20 mouse cellular contexts compared by ENCODE assay signal in genomic region chr2:50425151-50425550, GRCm38 (mm10).
"Had no signal": no experiment of that assay in that cellular context is flagged by ENCODE, and none has a peak within 500 bp of the region (broad histone marks: within the 10 kb centered on the region; RNA-seq: fewer than 3 reads in every experiment).

No protein-coding gene starts in this region.

- H3K27ac ChIP-seq: kidney, postnatal 0 days; layer of hippocampus, adult 2 months; left cerebral cortex, adult 2 months; limb, embryonic 12.5 days; liver, embryonic 14.5 days; lung, embryonic 15.5 days; midbrain, embryonic 10.5 days; midbrain, embryonic 13.5 days had no signal

- H3K4me3 ChIP-seq: layer of hippocampus, adult 2 months; left cerebral cortex, adult 2 months; limb, embryonic 12.5 days; lung, embryonic 15.5 days; megakaryocyte, embryonic 14.5 days; midbrain, embryonic 10.5 days; midbrain, embryonic 13.5 days had no signal

- H3K4me1 ChIP-seq: lung, embryonic 15.5 days; megakaryocyte, embryonic 14.5 days; midbrain, embryonic 10.5 days; midbrain, embryonic 13.5 days had no signal

- H3K4me2 ChIP-seq: limb, embryonic 12.5 days; liver, embryonic 11.5 days; lung, embryonic 15.5 days; midbrain, embryonic 13.5 days had no signal

- H3K9ac ChIP-seq: limb, embryonic 12.5 days; liver, embryonic 14.5 days; liver, postnatal 0 days; lung, embryonic 15.5 days; midbrain, embryonic 13.5 days had no signal

- DNase-seq: kidney, adult 2 months; kidney, postnatal 25 days; layer of hippocampus, postnatal 36 days; liver, postnatal 0 days; lung, postnatal 10 days; lung, postnatal 36 days; thymus, adult 2 months; thymus, postnatal 14 days had no signal

- H3K9me3 ChIP-seq: limb, embryonic 12.5 days; lung, embryonic 15.5 days; megakaryocyte, embryonic 14.5 days; midbrain, embryonic 10.5 days; midbrain, embryonic 13.5 days had no signal

- ATAC-seq: intestine, postnatal 0 days; liver, postnatal 0 days; midbrain, embryonic 13.5 days; midbrain, embryonic 16.5 days had no signal

- H3K27me3 ChIP-seq: limb, embryonic 12.5 days; lung, embryonic 15.5 days; megakaryocyte, embryonic 14.5 days; midbrain, embryonic 13.5 days had no signal

- H3K36me3 ChIP-seq: limb, embryonic 12.5 days; lung, embryonic 15.5 days; midbrain, embryonic 10.5 days; midbrain, embryonic 13.5 days had no signal
